Mouse (Mus musculus) splenic B cell, adult 2 months (primary cell): ENCODE data around the gene Ssh1.

ENCODE experiments used
- DNase-seq: peaks from one replicate; pipeline ENCODE4 v3.0.0-alpha.2; 2011; ENCODE audit warnings: low read depth, low spot score
- H3K27me3 ChIP-seq: 2 replicates; pipeline ENCODE4 v1.6.1; 2012; ENCODE audit warnings: mild to moderate bottlenecking, low read length, moderate library complexity, mixed read lengths; ENCODE audit not compliant: control insufficient read depth, poor library complexity, insufficient read depth, severe bottlenecking
- H3K36me3 ChIP-seq: 2 replicates; pipeline ENCODE4 v1.6.1; 2012; ENCODE audit warnings: mild to moderate bottlenecking, low read length, moderate library complexity, mixed read lengths; ENCODE audit not compliant: control insufficient read depth, poor library complexity, insufficient read depth, severe bottlenecking

Ssh1 gene

DNA sequence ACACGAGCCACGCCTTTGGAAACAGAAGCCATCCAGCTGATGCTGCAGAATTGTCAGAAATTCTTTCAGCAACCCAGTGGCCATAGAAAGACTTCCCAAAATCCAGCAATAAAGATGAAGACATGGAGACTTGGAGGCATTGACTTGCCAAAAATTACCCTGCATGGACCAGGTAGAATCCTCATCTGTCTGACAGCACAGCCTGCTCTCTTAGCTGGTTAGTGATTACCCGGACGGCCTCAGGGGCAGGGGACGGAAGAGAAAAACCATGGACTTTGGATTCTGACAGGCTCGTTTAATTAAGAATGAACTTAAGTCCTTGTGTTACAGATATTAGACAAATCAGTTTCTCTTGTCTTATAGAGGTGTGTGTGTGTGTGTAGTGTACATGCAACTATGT, 83.0 kb downstream of the Ssh1 start:
- no peak for DNase-seq
- Histone ChIP-seq H3K36me3 (no peaks in the 10 kb centered on the region), H3K27me3 (no peaks in the 10 kb centered on the region)

GRCm38 (mm10) chr5:113910065-113910701, 83.5 kb downstream of the Ssh1 start:
- no peak for DNase-seq
- H3K27me3 ChIP-seq, result no peaks in the 10 kb centered on the region
- no peaks in the 10 kb centered on the region for H3K36me3 ChIP-seq

DNA sequence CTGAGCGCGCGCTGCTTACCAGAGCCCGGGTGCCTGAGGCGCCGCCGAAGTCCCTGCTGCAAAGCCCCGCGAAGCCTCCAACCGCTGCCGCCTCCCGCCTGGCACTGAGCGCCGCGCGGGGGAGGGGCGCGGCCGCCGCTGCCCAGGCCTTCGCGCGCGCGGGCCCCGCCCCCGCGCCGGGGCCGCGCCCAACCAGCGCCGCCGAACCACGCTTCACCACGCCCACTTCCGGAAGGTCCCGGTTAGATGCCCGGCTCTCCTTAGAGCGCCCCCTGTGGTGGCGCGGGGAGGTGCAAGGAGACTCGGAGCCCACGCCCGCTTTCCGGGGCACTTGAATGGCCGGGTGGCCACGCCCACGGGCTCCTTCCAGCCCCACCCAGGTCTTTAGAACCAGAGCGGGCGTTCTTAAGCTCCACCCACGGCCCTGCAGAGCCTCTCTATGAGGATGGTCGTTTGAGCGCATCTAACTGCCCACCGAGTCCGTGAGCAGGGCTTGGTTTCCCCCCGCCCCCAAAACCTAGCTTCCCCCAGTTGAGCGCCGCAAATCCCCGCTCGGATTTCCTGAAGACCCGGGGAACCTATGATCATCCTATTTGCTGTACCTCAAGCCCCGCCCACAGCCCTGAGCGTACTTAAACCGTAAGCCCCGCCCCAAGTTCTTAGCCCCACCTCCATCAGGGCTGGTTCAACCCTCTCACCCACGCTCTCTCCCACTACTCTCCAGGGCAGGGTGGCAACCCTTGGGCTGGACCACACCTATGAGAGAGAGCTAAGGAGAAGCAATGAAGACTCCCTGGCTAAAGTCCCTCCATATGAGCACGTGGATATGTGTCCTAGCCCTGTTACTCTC, 84.9 kb downstream of the Ssh1 start, which contains the start of gene Coro1c:
Gene Coro1c, minus strand, starts transcription at position 167 of the 850 bp plus-strand sequence.
- DNase-seq, result peak; percentile 99
- no peaks in the 10 kb centered on the region for H3K27me3 ChIP-seq
- no peaks in the 10 kb centered on the region for H3K36me3 ChIP-seq

DNA sequence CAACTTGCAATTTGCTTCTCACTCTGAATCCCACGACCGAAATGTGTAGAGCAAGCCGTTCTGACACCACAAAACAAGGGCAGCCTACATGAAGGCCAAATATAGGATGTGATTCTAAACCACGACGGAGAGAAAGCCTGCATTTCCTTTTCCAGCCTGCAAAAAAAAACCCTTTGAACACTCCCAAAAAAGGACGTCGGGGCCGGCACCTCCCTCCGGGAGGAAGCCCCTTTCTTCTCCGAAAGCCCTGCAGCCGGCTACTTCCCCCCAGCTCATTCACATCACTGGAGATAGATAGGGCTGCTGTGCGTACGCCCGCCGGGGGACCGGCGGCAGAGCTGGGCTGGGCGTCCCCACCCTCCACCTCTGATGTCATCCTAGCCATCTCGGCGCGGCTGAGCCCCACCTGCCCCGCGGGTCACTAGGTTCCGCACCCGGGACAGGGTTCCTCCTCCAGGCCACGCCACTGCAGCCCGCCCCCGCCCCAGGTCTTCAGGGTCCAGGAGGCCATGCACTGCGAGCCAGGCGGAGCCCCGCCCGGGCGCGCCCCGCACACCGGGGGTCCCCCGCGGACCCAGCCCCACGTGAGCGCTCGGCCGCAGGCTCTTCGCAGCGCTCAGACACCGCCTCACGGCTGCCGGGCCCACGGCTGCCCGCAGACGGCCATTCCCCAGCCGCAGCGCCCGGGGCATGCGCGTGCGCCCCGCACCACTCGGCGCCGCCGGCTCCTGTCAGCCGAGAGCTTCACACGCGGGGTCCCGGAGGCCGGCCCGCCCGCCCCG, 85.7 kb downstream of the Ssh1 start:
- Histone ChIP-seq H3K27me3 (no peaks in the 10 kb centered on the region), H3K36me3 (no peaks in the 10 kb centered on the region)
- DNase-seq, result peak; percentile 85

DNA sequence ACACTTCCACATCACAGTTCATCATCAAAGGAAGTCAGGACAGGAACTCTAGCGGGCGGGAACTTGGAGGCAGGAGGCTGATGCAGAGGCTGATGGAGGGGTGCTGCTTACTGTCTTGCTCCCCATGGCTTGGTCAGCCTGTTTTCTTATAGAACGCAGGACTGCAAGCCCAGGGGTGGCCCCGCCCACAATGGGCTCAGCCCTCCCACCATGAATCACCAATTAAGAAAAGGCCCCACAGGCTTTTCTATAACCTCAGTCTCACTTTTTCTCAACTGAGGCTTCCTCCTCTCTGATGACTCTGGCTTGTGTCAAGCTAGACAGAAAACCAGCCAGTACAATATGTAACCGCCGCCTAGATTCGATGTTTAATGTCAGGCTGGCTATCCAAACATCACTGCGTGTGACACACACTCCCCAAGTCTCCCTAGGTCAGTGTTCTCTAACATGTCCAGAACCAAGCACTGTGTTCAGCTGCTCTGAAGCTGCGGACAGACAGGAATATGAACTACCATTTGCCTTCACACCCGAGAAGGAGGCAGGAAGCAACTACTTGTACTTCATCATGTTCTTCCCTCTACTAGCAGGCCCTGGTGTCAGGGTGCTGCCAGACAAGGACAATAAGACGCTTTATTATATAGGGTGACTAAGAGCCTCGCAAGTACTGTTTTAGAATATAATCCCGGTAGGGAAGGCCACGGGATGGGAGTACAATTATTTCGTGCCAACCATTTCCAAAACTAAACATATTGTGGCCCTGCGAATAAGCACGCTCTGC, 86.5 kb downstream of the Ssh1 start:
- Histone ChIP-seq H3K36me3 (no peaks in the 10 kb centered on the region), H3K27me3 (no peaks in the 10 kb centered on the region)
- DNase-seq, result peak; percentile 58

- no peaks in the 10 kb centered on the region for H3K36me3 ChIP-seq
- DNase-seq, result no peak
- H3K27me3 ChIP-seq, result no peaks in the 10 kb centered on the region
Measured at GRCm38 (mm10) chr5:113904987-113905386, 88.7 kb downstream of the Ssh1 start.

- DNase-seq, result no peak
- H3K27me3 ChIP-seq, result no peaks in the 10 kb centered on the region
- H3K36me3 ChIP-seq, result no peaks in the 10 kb centered on the region
Measured at GRCm38 (mm10) chr5:113902983-113903382, 90.7 kb downstream of the Ssh1 start.

DNA sequence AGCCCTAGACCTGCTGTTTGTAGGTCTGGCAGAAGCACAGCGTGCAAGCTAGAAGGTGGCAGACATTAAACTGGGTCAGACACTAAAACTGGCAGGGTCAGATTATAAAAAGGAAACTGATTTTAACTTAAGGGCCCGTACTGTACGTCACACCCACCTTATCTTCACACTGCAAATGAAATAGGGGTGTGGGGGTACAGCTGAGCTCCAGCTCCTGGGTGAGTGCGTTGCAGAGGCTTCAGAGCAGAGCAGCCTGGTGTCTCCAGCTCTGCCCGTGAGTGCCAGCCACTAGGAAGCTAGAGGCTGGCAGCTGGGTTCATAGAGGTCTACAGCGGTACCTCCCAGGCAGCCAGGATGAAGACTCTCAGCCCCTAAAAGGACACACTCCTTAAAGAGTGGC, 91.7 kb downstream of the Ssh1 start:
- Histone ChIP-seq H3K36me3 (no peaks in the 10 kb centered on the region), H3K27me3 (no peaks in the 10 kb centered on the region)
- DNase-seq, result no peak

DNA sequence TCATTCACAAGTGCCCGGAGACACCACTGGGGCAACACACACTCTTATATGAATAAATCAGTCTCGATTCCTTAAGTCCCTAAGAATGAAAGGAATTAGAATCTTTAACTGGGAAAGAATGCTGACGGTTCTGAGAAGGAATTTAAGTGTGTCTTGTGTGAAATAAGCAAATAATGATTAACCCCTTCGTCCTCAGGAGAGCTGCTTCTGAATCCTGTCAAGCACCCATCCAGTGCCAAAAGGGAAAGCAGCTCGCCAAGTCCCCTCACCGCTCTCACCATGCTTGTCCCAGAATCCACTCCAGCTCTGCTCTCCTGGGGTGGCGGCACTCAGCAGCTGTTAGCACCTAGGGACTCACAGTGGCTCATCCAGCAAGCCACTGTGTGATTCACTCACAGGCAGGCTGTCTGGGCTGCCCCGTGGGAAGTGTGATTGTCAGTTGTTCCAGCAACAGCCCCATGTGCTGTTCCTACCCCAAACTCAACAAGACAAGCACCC, 92.6 kb downstream of the Ssh1 start:
- no peaks in the 10 kb centered on the region for H3K36me3 ChIP-seq
- H3K27me3 ChIP-seq, result no peaks in the 10 kb centered on the region
- DNase-seq, result no peak

- no peak for DNase-seq
- Histone ChIP-seq H3K27me3 (no peaks in the 10 kb centered on the region), H3K36me3 (no peaks in the 10 kb centered on the region)
Measured at GRCm38 (mm10) chr5:113899543-113899942, 94.2 kb downstream of the Ssh1 start.

DNA sequence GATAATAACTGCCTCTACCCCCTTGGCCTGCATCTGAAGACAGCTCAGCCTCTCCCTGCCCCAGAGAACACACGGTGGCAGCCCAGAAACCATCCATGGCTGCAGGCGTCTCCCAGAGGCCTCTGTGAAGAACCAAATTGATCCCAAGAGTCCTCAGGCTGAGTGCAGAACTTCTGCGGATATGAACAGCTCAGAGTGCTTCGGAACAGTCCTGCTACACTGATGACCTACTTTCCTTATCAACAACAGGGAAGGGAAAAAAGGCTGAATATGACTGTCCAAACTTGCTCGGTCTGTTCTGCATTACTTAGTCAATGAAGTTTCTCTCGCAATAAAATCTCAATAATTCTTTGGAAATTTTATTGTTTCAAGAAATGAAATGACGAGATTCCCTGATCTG, 101.7 kb downstream of the Ssh1 start:
- Histone ChIP-seq H3K27me3 (no peaks in the 10 kb centered on the region), H3K36me3 (no peaks in the 10 kb centered on the region)
- DNase-seq, result no peak

- H3K27me3 ChIP-seq, result no peaks in the 10 kb centered on the region
- DNase-seq, result no peak
- no peaks in the 10 kb centered on the region for H3K36me3 ChIP-seq
Measured at GRCm38 (mm10) chr5:113890874-113891273, 102.8 kb downstream of the Ssh1 start.

- DNase-seq, result no peak
- no peaks in the 10 kb centered on the region; the same call in 1 of the 2 replicates for H3K36me3 ChIP-seq
- no peaks in the 10 kb centered on the region for H3K27me3 ChIP-seq
Measured at GRCm38 (mm10) chr5:113889912-113890311, 103.8 kb downstream of the Ssh1 start.
